Mouse (Mus musculus) gastrocnemius, postnatal 4 days (tissue): ENCODE results near the gene Sash1. TPM values are rescaled to one million over a fixed set of nuclear protein-coding genes. Genes with fewer than 3 reads are reported as not detected.

Source experiments
- DNase-seq, 2 experiments: peaks; one replicate each; pipeline ENCODE4 v3.0.0; 2021 to 2022; ENCODE audit warnings: low spot score in 2 of 2, mixed read lengths in 2 of 2
- total RNA-seq, 2 experiments: library from RNA; stranded (reverse); gene quantifications; 2 replicates each; pipeline ENCODE4 v1.2.3; 2021

Gene Sash1
- total RNA-seq, 2 experiments from 2014 or later, result 61.2 to 71.6 TPM

- DNase-seq, result no peak
Measured at GRCm38 (mm10) chr10:8797826-8798225, 88.0 kb downstream of the Sash1 start.

- DNase-seq, result peak; percentile 61 to 81
Measured at GRCm38 (mm10) chr10:8795336-8795735, 90.5 kb downstream of the Sash1 start.

GRCm38 (mm10) chr10:8792412-8792811 lies 93.5 kb downstream of the Sash1 start:
- DNase-seq, result peak in 1 of 2 experiments; percentile 68

- no peak for DNase-seq
Measured at GRCm38 (mm10) chr10:8789096-8789495, 96.8 kb downstream of the Sash1 start.

GRCm38 (mm10) chr10:8787221-8787620 lies 98.6 kb downstream of the Sash1 start:
- no peak for DNase-seq

GRCm38 (mm10) chr10:8785451-8786145 lies 100.3 kb downstream of the Sash1 start:
- DNase-seq, result no peak

- no peak for DNase-seq
Measured at GRCm38 (mm10) chr10:8781876-8782372, 103.9 kb downstream of the Sash1 start.

GRCm38 (mm10) chr10:8779842-8780241 lies 106.0 kb downstream of the Sash1 start:
- DNase-seq, result no peak

GRCm38 (mm10) chr10:8778845-8779244 lies 107.0 kb downstream of the Sash1 start:
- DNase-seq, result no peak

GRCm38 (mm10) chr10:8777552-8778253 lies 108.2 kb downstream of the Sash1 start:
- no peak for DNase-seq

GRCm38 (mm10) chr10:8776791-8777190 lies 109.1 kb downstream of the Sash1 start:
- DNase-seq, result no peak

- no peak for DNase-seq
Measured at GRCm38 (mm10) chr10:8775794-8776193, 110.1 kb downstream of the Sash1 start.

GRCm38 (mm10) chr10:8772464-8773209 lies 113.2 kb downstream of the Sash1 start:
- peak in 1 of 2 experiments; percentile 74 for DNase-seq

GRCm38 (mm10) chr10:8770931-8771653 lies 114.8 kb downstream of the Sash1 start:
- no peak for DNase-seq

- DNase-seq, result no peak
Measured at GRCm38 (mm10) chr10:8768654-8769053, 117.2 kb downstream of the Sash1 start.

GRCm38 (mm10) chr10:8767381-8767780 lies 118.5 kb downstream of the Sash1 start:
- DNase-seq, result no peak

GRCm38 (mm10) chr10:8765922-8766522 lies 119.8 kb downstream of the Sash1 start:
- DNase-seq, result no peak

GRCm38 (mm10) chr10:8762771-8763170 lies 123.1 kb downstream of the Sash1 start:
- no peak for DNase-seq

- peak in 1 of 2 experiments; percentile 73 for DNase-seq
Measured at GRCm38 (mm10) chr10:8762209-8762701, 123.6 kb downstream of the Sash1 start.

GRCm38 (mm10) chr10:8761656-8762055 lies 124.2 kb downstream of the Sash1 start:
- no peak for DNase-seq
